Mouse (Mus musculus) right cerebral cortex, adult 18-20 months (tissue): ENCODE data around the gene Sf3a2.
"Not testable (repeated sequence)": the region's sequence is repeated elsewhere in the genome, so short reads cannot be mapped to it uniquely, and the experiment has no call there.

ENCODE experiments used
- DNase-seq: peaks from one replicate; pipeline ENCODE4 v3.0.0; 2022; ENCODE audit warnings: mixed read lengths

Gene Sf3a2

DNA sequence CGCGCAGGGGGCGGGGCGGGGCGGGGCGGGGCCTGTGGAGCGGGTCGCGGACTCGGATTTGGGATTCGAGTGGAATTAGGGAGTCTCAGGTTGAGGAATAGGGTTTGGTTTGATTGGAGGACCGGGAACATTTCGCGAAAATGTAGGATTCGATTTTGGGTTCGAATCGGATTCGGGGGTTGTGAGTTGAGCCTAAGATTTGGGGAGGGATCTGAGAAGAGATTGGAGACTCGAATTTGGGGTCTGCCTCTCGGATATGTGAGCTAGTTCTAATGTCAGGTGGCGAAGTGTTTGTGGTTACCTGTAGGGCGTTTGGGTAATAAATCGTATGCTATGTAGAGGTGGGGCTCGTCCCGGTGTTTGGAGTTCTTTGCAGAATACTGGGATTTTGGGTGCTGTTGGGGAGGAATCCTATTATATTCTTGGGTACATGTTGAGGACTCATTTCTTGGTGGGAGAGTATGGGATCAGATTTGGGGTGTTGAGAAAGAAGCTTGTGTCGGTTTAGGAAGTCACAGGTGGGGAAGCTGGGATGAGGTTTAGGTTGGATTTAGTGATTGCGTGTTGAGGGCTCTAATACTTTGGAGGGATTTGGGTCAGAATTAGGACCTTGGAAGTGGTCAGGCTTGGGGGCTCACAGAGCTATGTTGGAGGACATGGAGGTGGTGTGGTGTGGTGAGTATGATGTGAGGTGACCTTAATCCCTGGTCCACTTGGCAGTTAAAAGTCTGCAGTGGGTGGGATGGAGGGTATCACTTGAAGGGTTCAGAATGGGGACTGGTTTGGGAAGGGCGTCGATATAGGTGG lies 29.3 kb downstream of the Sf3a2 start:
- DNase-seq: no peak

DNA sequence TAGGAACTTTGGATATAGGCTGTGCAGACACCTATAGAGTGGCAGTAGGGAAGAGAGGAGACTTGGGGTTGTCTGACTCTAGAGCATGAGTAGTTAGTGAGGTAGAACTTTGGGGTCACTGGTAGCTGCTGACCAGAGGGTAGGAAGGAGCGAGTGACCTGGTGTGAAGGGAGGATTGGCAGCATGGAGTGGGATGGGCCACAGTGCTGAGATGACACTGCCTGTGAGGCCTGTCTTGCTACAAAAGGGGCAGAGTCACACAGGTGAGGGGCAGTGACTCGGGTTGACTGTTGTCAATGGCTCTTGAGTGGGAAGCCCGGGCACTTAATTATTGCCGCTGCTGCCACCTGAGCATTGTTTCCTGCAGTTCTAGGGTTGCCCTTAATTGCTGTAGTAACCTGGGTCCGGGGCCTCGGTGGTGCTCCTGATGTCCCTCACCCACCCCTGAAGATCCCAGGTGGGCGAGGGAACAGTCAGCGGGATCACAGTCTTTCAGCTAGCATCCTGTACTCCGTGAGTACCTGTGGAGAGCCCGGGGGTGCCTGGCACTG lies 29.9 kb downstream of the Sf3a2 start:
- no peak for DNase-seq

- not testable (repeated sequence) for DNase-seq
These were observed 30.6 kb downstream of the Sf3a2 start for GRCm38 (mm10) chr10:80828587-80828986.

DNA sequence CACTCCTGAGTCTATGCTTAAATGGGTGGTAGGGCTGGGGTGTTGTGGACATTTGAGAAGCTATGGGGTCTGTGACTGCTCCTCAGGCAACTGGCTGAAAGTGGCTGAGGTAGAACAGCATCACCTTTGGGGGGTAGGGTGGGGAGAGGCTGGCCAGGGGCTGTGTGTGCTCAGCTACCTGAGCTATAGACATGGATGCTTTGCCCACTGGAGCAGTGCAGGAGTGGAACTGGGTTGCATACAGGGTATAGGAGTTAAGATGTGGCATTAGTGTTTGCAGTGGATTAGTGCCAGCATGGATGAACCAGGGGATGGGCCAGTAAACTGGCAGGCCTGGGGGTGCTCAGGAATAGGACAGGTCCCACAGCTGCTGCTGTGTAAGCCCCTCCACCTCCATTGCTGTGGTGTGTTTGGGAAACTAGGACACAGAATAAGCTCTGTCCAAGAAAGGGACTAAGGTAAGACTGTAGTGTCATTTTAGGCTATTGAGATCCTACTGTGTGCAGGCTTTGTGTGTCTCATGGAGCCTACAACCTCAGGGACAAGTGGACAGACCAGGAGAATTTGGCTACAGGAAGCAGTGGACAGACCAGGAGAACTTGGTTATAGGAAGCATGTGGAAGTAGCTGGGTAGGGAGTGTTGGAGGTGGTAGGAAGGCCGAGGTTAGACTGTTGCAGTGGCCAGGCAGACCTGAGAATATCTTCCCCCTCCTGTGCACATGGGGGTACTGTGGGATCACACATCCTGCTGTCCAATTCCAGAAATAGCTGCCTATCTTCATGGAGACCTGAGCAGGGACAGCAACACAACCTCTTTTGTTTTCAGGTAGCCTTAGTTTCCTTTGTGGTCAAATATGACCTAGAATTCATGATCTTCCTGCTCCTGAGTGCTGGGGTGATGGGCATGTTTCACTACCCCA lies 31.6 kb downstream of the Sf3a2 start:
- DNase-seq: no peak

DNA sequence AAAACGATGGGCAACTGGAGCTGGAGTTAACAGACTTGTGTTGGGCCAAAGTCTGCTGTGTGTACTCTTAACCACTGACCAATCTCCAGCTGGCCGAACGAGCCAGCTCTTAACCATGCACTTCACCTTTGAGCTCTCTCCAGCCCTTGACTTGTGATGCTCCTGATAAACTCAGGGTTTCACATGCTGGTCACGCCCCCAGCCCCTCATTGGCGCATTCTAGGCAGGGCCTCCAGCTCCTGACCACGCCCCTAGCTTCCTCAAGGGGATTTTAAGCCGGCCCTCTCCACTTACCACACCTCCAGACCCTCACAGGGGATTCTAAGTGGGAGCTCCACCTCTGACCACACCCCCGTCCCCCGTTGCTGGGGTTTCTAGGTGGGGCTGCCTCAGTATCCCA lies 33.1 kb downstream of the Sf3a2 start:
- no peak for DNase-seq

GRCm38 (mm10) chr10:80832818-80833217 lies 34.8 kb downstream of the Sf3a2 start:
- DNase-seq: no peak

GRCm38 (mm10) chr10:80835617-80836016 lies 37.6 kb downstream of the Sf3a2 start:
- DNase-seq: no peak

DNA sequence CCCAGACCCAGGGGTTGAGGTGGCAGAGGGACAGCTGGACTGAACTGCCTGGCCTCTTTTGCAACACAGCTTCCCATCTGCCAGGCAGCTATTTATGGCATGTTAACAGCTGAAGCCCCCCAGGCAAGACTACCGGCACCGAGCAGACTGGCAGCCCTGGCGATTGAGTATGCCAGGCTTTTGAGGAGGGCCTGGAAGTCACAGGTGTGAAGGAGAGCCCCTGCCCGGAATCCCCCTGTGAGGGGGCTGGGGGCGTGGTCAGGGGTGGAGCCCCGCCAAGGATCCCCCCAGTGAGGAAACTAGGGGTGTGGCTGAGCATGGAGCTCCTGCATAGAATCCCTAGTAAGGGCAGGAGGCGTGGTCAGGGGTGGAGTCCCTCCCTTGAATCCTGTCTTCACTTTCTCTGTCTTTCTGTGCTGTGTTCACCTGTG lies 39.0 kb downstream of the Sf3a2 start:
- DNase-seq: no peak

- DNase-seq: no peak
These were observed 39.8 kb downstream of the Sf3a2 start for GRCm38 (mm10) chr10:80837827-80838226.

GRCm38 (mm10) chr10:80838346-80838912 lies 40.4 kb downstream of the Sf3a2 start:
- no peak for DNase-seq

GRCm38 (mm10) chr10:80839848-80840247 lies 41.9 kb downstream of the Sf3a2 start:
- no peak for DNase-seq

DNA sequence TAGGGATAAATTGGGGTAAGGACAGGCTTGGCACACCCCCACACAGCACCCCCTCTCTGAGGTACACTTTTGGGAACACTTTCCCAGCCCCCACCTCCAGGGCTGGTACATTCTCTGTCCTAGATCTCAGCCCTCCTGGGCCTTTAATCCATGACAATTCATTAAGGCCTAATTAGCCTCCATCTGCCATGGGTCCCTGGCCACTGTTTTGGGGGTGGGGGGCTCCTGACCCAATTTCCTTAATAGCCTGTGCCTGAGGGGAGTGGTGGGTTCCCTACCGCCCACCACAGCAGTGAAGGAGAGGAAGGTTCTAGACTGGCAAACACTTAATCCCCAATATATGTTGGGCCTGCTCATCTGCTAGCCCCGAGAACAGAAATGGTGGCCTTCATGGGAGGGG lies 43.7 kb downstream of the Sf3a2 start:
- no peak for DNase-seq

DNA sequence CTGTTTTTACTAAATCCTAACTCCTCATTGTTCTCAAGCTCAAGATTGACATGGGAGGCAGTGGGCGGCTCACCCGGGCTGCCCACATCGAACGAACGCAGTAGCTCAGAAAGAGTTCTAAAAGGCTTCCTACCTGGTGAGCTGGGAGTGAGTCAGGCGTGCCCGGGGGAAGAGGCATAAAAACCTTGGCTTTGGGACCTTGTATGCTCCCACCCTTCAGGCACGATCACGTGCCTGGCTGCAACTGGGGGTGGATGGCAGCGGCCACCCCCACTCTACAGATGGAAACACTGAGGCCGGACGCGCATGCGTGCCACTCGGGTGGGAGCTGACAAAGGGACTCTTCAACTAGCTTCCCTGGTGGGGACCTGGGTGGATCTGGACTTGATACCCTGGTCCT lies 44.3 kb downstream of the Sf3a2 start:
- DNase-seq: peak; percentile 79

DNA sequence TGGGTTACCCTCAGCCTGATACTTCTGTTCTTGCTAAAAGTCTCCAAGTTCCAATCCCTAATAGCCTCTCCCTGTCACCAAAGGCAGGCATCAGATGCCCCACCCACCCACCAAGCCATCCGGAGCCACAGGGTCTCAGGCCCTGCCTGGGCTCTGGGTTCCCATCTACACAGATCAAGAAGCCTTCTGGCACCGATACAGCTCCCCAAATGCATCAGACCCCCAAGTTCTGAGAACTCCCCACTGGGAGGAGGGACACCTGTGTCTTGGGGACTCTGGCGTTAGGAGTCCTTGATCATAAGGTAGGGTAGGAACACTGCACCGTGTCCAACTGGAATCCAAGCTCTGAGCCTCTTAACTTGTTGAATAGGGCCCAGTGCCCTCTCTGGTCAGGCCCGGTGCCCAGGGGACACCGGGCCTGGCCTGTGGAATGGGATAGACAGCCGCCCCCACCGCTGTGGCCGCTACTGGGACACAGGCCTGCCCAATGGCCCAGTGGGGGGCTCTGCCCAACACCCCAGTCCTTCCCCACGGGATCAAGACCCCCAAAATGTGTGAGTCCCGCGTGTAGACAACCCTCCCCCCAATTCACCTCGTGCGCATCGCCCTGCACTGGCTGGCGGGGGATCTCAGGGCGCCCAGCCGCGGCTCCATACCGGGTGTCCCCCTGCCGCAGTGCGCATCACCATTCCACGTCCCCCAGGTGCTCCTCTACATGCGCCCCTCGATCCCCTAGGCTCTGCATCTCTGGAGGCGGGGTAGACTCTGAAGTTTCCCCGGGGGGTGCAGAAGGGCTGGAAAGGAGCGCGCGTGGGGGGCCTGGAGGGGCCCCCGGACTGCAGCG lies 45.3 kb downstream of the Sf3a2 start:
- DNase-seq: no peak

GRCm38 (mm10) chr10:80843931-80844547 lies 46.0 kb downstream of the Sf3a2 start, which contains the start of gene Lingo3:
Gene Lingo3 (minus strand): TSS chr10:80844039.
- DNase-seq: peak; percentile 69

DNA sequence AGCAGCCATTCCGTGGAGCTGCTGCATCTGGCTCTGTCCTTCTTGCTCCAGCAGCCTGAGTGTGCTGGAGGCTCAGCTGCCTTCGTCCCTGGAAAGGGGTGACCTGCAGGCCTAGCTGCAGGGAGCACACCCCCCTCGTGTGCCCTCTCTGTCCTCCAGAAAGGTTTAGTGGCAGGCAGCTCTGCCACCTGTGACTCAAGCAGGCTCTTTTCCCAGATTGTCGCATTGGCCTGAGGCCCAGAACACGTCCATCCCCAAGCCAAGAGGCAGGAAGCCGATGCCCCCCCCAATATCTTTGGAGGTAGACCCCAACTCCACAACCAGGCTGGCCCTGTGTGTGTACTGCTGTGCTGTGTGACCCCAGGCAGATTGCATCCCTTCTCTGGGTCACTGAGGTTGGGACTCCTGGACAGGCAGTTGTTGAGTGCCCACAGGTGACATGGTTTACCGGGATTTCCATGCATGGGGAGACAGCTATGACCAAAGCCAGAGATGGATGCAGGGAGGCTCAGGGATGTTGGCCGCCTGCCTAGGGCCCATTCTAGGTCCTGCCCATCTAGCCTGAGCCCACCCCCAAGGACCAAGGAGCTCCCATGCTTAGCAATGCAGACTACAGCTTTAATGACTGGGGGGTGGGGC lies 47.2 kb downstream of the Sf3a2 start:
- DNase-seq: no peak

- peak; percentile 79 for DNase-seq
These were observed 47.7 kb downstream of the Sf3a2 start for GRCm38 (mm10) chr10:80845732-80846131.

GRCm38 (mm10) chr10:80848571-80848970 lies 50.6 kb downstream of the Sf3a2 start:
- DNase-seq: no peak
